Mouse (Mus musculus): Measurements from ENCODE around the gene Slc9a4. TPM values are rescaled to one million over a fixed set of nuclear protein-coding genes. Genes with fewer than 3 reads are reported as not detected.

Gene Slc9a4
- polyA plus RNA-seq, 1 experiment from 2014 or later: 0.10 TPM

- Histone ChIP-seq H3K4me2 (no peak overlapping the region), H3K9me3 (replicated peaks) (no peaks in the 10 kb centered on the region), H3K4me1 (no peaks in the 10 kb centered on the region), H3K9ac (replicated peaks) (no peak overlapping the region), H3K27me3 (replicated peaks) (no peaks in the 10 kb centered on the region), H3K27ac (replicated peaks) (no peak overlapping the region), H3K4me3 (replicated peaks) (no peak overlapping the region), H3K36me3 (no peaks in the 10 kb centered on the region)
- 88% methylated on average over 25 of the region's 25 CpGs for WGBS
- no peak for ATAC-seq (ENCODE audit: low FRiP score)
These were observed 20.8 kb downstream of the Slc9a4 start for GRCm38 (mm10) chr1:40600394-40601327.

- H3K36me3 ChIP-seq: no peaks in the 10 kb centered on the region
- WGBS: 96% methylated on average over 3 of the region's 3 CpGs
- no peak overlapping the region for H3K9ac ChIP-seq (replicated peaks)
These were observed 21.6 kb downstream of the Slc9a4 start for GRCm38 (mm10) chr1:40601461-40601860.

DNA sequence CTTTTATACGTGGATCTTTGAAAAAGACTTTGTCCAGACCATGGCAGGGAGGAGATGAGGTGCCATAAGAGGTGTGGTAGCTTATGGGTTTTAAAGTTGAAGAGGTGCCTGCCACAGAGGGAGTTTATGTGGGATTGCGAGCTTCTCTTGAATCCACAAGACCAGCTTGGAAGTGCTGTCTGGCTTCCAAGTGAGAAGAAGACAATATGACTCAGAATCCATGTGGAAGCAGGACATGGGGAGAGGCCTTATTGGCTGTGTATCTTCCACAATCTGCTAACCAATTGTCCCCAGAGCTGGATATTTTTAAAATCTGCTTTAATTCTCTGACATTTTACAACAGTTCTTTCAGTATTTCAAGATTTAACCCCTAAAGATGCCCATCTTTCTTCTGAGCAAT is 33.3 kb downstream of the Slc9a4 start:
- no peak overlapping the region for H3K9ac ChIP-seq (replicated peaks)
- no peak for ATAC-seq (ENCODE audit: low FRiP score)
- H3K4me2 ChIP-seq: no peak overlapping the region
- no peaks in the 10 kb centered on the region for H3K4me1 ChIP-seq
- no peaks in the 10 kb centered on the region for H3K9me3 ChIP-seq (replicated peaks)
- H3K36me3 ChIP-seq: no peaks in the 10 kb centered on the region
- no peaks in the 10 kb centered on the region for H3K27me3 ChIP-seq (replicated peaks)
- H3K27ac ChIP-seq (replicated peaks): no peak overlapping the region
- WGBS: 94% methylated on average over 2 of the region's 2 CpGs
- no peak overlapping the region for H3K4me3 ChIP-seq (replicated peaks)

More at GRCm38 (mm10) chr1:40601461-40601860, 21.6 kb downstream of the Slc9a4 start:
- H3K4me3 ChIP-seq (replicated peaks): no peak overlapping the region
- H3K27ac ChIP-seq (replicated peaks): no peak overlapping the region
- no peak overlapping the region for H3K4me2 ChIP-seq
- H3K27me3 ChIP-seq (replicated peaks): no peaks in the 10 kb centered on the region
- H3K9me3 ChIP-seq (replicated peaks): no peaks in the 10 kb centered on the region
- H3K4me1 ChIP-seq: no peaks in the 10 kb centered on the region
- ATAC-seq (ENCODE audit: low FRiP score): no peak

GRCm38 (mm10) chr1:40619093-40619492 is 39.2 kb downstream of the Slc9a4 start:
- 77% methylated on average over 5 of the region's 5 CpGs for WGBS
- no peaks in the 10 kb centered on the region for H3K9me3 ChIP-seq (replicated peaks)
- no peak overlapping the region for H3K4me2 ChIP-seq
- H3K9ac ChIP-seq (replicated peaks): no peak overlapping the region
- H3K4me3 ChIP-seq (replicated peaks): no peak overlapping the region
- H3K27me3 ChIP-seq (replicated peaks): no peaks in the 10 kb centered on the region
- H3K4me1 ChIP-seq: no peaks in the 10 kb centered on the region
- no peaks in the 10 kb centered on the region for H3K36me3 ChIP-seq
- no peak for ATAC-seq (ENCODE audit: low FRiP score)
- no peak overlapping the region for H3K27ac ChIP-seq (replicated peaks)

- no peak overlapping the region for H3K4me2 ChIP-seq
- H3K9me3 ChIP-seq (replicated peaks): no peaks in the 10 kb centered on the region
- 86% methylated on average over 5 of the region's 5 CpGs for WGBS
- no peaks in the 10 kb centered on the region for H3K4me1 ChIP-seq
- no peak for ATAC-seq (ENCODE audit: low FRiP score)
- no peak overlapping the region for H3K9ac ChIP-seq (replicated peaks)
- no peaks in the 10 kb centered on the region for H3K36me3 ChIP-seq
- no peaks in the 10 kb centered on the region for H3K27me3 ChIP-seq (replicated peaks)
- H3K27ac ChIP-seq (replicated peaks): no peak overlapping the region
- no peak overlapping the region for H3K4me3 ChIP-seq (replicated peaks)
These were observed 40.0 kb downstream of the Slc9a4 start for GRCm38 (mm10) chr1:40619871-40620270.

DNA sequence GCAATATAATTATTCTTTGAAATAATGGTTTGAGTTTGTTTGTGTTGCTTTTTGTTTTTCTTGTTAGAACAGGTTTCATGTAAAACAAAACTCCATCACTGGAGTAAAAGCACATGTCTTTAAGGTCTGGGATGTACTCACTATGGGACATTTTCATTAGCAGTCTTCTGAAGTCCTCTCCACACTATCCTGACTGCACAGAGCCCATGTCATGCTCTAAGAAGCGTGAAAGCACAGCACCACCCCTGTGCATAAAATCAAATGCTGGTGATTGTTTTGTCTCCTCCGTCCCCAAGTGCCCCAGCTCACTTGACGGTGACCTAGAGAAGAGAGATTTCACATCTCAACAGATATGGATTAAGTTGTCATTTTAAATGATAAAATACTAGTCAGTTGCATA is 45.1 kb downstream of the Slc9a4 start:
- Histone ChIP-seq H3K27ac (replicated peaks) (no peak overlapping the region), H3K9ac (replicated peaks) (no peak overlapping the region), H3K27me3 (replicated peaks) (no peaks in the 10 kb centered on the region), H3K4me2 (no peak overlapping the region), H3K36me3 (no peaks in the 10 kb centered on the region), H3K4me1 (no peaks in the 10 kb centered on the region), H3K9me3 (replicated peaks) (no peaks in the 10 kb centered on the region), H3K4me3 (replicated peaks) (no peak overlapping the region)
- 26% methylated on average over 3 of the region's 3 CpGs for WGBS
- no peak for ATAC-seq (ENCODE audit: low FRiP score)

DNA sequence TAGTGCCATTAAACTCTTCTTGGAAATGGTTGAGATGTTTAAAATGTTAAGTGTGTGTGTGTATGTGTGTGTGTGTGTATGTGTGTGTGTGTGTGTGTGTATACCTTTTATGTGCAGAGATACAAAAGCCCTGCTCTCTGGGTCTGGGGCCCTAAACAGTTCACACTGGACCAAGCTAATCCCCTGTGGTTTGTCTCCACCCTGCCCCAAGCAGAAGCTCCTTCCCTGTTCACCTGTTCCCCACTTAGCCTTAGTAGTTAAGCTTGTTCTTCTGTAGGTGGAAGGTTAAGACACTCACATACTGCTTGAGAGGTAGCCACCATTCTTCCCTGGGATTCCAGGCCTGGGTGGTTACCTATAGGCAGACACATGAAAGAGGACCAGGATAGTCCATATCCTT is 47.1 kb downstream of the Slc9a4 start:
- Histone ChIP-seq H3K4me3 (replicated peaks) (no peak overlapping the region), H3K4me1 (no peaks in the 10 kb centered on the region), H3K4me2 (no peak overlapping the region), H3K27me3 (replicated peaks) (no peaks in the 10 kb centered on the region), H3K9ac (replicated peaks) (no peak overlapping the region), H3K27ac (replicated peaks) (no peak overlapping the region), H3K9me3 (replicated peaks) (no peaks in the 10 kb centered on the region), H3K36me3 (no peaks in the 10 kb centered on the region)
- ATAC-seq (ENCODE audit: low FRiP score): no peak

DNA sequence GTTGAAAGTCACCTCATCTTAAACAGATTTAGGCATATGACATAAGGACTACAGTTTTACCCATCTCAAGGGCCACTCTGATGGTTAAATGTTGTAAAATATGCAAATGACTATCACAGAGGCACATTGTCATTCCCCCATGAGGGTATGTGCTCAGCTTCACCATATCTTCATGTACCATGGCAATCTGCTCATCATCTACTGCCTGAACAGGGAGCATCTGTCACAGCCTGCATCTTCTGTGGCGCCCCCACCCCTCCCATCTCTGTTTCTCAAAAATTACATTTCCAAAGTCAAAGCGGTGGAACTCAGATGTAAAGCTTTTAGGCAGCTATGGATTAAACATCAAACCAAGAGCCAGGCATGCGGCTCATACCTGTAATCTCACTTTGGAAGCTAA is 48.6 kb downstream of the Slc9a4 start:
- Histone ChIP-seq H3K27me3 (replicated peaks) (no peaks in the 10 kb centered on the region), H3K4me1 (no peaks in the 10 kb centered on the region), H3K4me2 (no peak overlapping the region), H3K36me3 (no peaks in the 10 kb centered on the region), H3K4me3 (replicated peaks) (no peak overlapping the region), H3K9ac (replicated peaks) (no peak overlapping the region), H3K9me3 (replicated peaks) (no peaks in the 10 kb centered on the region), H3K27ac (replicated peaks) (no peak overlapping the region)
- WGBS: 91% methylated on average over 3 of the region's 3 CpGs
- ATAC-seq (ENCODE audit: low FRiP score): no peak

- ATAC-seq (ENCODE audit: low FRiP score): no peak
- H3K4me2 ChIP-seq: no peak overlapping the region
- H3K9ac ChIP-seq (replicated peaks): no peak overlapping the region
- no peak overlapping the region for H3K27ac ChIP-seq (replicated peaks)
- no peaks in the 10 kb centered on the region for H3K4me1 ChIP-seq
- no peaks in the 10 kb centered on the region for H3K9me3 ChIP-seq (replicated peaks)
- 73% methylated on average over 2 of the region's 2 CpGs for WGBS
- H3K27me3 ChIP-seq (replicated peaks): no peaks in the 10 kb centered on the region
- no peaks in the 10 kb centered on the region for H3K36me3 ChIP-seq
- H3K4me3 ChIP-seq (replicated peaks): no peak overlapping the region
These were observed 52.7 kb downstream of the Slc9a4 start for GRCm38 (mm10) chr1:40632407-40633062.

DNA sequence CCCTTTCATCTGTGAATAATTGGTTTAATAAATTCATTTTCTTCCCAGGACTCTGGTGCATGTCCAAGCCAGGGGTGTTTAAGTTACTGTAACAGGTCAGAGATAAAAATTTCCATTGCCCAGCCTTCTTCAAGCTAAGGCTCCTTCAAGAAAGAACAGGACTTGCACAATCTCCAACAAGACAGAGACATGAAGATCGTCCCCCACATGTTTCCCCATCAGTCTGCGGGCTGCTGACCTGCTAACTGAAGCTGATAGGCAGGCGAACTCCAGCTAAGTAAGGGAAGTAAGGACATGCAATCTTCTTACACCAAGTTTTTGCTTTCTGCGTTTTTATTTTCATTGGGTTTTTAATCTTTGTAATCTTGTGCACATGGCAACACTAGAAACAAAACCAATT is 54.7 kb downstream of the Slc9a4 start:
- no peak overlapping the region for H3K4me3 ChIP-seq (replicated peaks)
- H3K27ac ChIP-seq (replicated peaks): no peak overlapping the region
- no peak overlapping the region for H3K9ac ChIP-seq (replicated peaks)
- H3K36me3 ChIP-seq: no peaks in the 10 kb centered on the region
- H3K4me1 ChIP-seq: no peaks in the 10 kb centered on the region
- H3K9me3 ChIP-seq (replicated peaks): no peaks in the 10 kb centered on the region
- no peaks in the 10 kb centered on the region for H3K27me3 ChIP-seq (replicated peaks)
- H3K4me2 ChIP-seq: no peak overlapping the region
- 76% methylated on average over 4 of the region's 4 CpGs for WGBS
- ATAC-seq (ENCODE audit: low FRiP score): no peak

GRCm38 (mm10) chr1:40648234-40648633 is 68.4 kb downstream of the Slc9a4 start:
- 68% methylated on average over 2 of the region's 2 CpGs for WGBS
- no peak for ATAC-seq (ENCODE audit: low FRiP score)
- H3K4me3 ChIP-seq (replicated peaks): no peak overlapping the region

More at GRCm38 (mm10) chr1:40648234-40648633, 68.4 kb downstream of the Slc9a4 start:
- Histone ChIP-seq H3K36me3 (no peaks in the 10 kb centered on the region), H3K4me1 (no peaks in the 10 kb centered on the region), H3K9ac (replicated peaks) (no peak overlapping the region), H3K4me2 (no peak overlapping the region), H3K27me3 (replicated peaks) (no peaks in the 10 kb centered on the region), H3K27ac (replicated peaks) (no peak overlapping the region), H3K9me3 (replicated peaks) (no peaks in the 10 kb centered on the region)

Data from neural tube, embryonic 15.5 days (tissue).